In the genomic region with DNA sequence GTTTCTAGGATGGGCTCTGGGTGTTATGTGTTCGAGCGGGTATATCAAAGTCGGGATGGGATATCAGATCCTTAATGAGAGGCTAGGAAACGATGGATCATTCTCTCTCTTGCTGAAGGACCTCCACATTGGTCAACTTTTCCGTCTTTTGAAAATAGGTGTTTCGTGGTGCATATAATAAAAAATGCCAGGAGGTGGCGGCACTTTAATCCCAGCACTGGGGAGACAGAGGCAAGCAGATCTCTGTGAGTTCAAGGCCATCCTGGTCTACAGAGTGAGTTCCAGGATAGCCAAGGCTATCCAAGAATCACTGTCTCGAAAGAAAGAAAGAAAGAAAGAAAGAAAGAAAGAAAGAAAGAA, we compare ENCODE assay signal across 8 mouse cellular contexts. TPM values are rescaled to one million over a fixed set of nuclear protein-coding genes. Genes with fewer than 3 reads are reported as not detected.
A peak's percentile ranks its signal among the peaks of the same experiment; 100 is the strongest.
DNase-seq lines count a peak whose midpoint lies in the region; ATAC-seq and TF ChIP-seq lines count a peak whose summit lies in the region.

No protein-coding gene starts in this region.

- no peak for ATAC-seq in lung, embryonic 15.5 days (ENCODE audit: borderline replicate concordance, extremely low read depth, low FRiP score, low TSS enrichment)
- no peak for ATAC-seq in forebrain, embryonic 11.5 days (replicated peaks; ENCODE audit: low FRiP score)
- ATAC-seq in limb, embryonic 14.5 days (ENCODE audit: low FRiP score, low read depth), result no peak
- no peak for ATAC-seq in neural tube, embryonic 15.5 days (ENCODE audit: low FRiP score)

- no peak for DNase-seq in lung, postnatal 10 days
- DNase-seq in forebrain, embryonic 11.5 days (ENCODE audit: low spot score), result no peak
- DNase-seq in limb, embryonic 14.5 days (ENCODE audit: low spot score), result no peak
- no peak for DNase-seq in c-Kit-positive CD71-positive TER-119-positive erythroid progenitor cells, embryonic 14.5 days (ENCODE audit: low spot score)
- no peak for DNase-seq in cerebellum, adult 9-11 months
- no peak for DNase-seq in left cerebral cortex, adult 8-10 months (ENCODE audit: low spot score in 2 of 2)

- H3K27ac ChIP-seq in lung, embryonic 15.5 days, result peak overlapping the region; percentile 33; the same call in 1 of the 2 replicates
- H3K27ac ChIP-seq in forebrain, embryonic 11.5 days (ENCODE audit: low read depth, low read length), result no peak overlapping the region
- H3K27ac ChIP-seq in limb, embryonic 14.5 days (replicated peaks; ENCODE audit: low read depth, low read length), result no peak overlapping the region
- H3K27ac ChIP-seq in neural tube, embryonic 15.5 days (replicated peaks), result peak overlapping the region; percentile 98

- H3K27me3 ChIP-seq in lung, embryonic 15.5 days, result no peaks in the 10 kb centered on the region
- H3K27me3 ChIP-seq in forebrain, embryonic 11.5 days (ENCODE audit: control insufficient read depth, insufficient read depth, low read length), result no peaks in the 10 kb centered on the region
- H3K27me3 ChIP-seq in limb, embryonic 14.5 days (ENCODE audit: control insufficient read depth, insufficient read depth, low read length), result no peaks in the 10 kb centered on the region
- no peaks in the 10 kb centered on the region for H3K27me3 ChIP-seq in neural tube, embryonic 15.5 days (replicated peaks)

- 14% methylated on average over 8 of the region's 8 CpGs for WGBS in lung, embryonic 15.5 days
- WGBS in forebrain, embryonic 11.5 days, result 10% methylated on average over 8 of the region's 8 CpGs
- WGBS in limb, embryonic 14.5 days, result 10% methylated on average over 8 of the region's 8 CpGs
- WGBS in neural tube, embryonic 15.5 days, result 14% methylated on average over 8 of the region's 8 CpGs

- no peak for TF ChIP-seq POLR2A in limb, embryonic 14.5 days (IDR thresholded peaks at IDR 0.05; ENCODE audit: borderline replicate concordance, extremely low read depth, insufficient read depth, insufficient read length)

- H3K9me3 ChIP-seq in lung, embryonic 15.5 days, result no peaks in the 10 kb centered on the region
- no peaks in the 10 kb centered on the region for H3K9me3 ChIP-seq in forebrain, embryonic 11.5 days (ENCODE audit: control insufficient read depth, low read length)
- H3K9me3 ChIP-seq in limb, embryonic 14.5 days (ENCODE audit: control insufficient read depth, low read length), result no peaks in the 10 kb centered on the region
- no peaks in the 10 kb centered on the region for H3K9me3 ChIP-seq in neural tube, embryonic 15.5 days (replicated peaks)

- peaks cover 30% of the 10 kb centered on the region for H3K4me1 ChIP-seq in lung, embryonic 15.5 days
- peaks cover 13% of the 10 kb centered on the region; the same call in 1 of the 2 replicates for H3K4me1 ChIP-seq in forebrain, embryonic 11.5 days (replicated peaks; ENCODE audit: control insufficient read depth, insufficient read depth, low read length)
- H3K4me1 ChIP-seq in limb, embryonic 14.5 days (ENCODE audit: control insufficient read depth, insufficient read depth, low read length), result peaks cover 8% of the 10 kb centered on the region
- peaks cover 25% of the 10 kb centered on the region for H3K4me1 ChIP-seq in neural tube, embryonic 15.5 days

- H3K36me3 ChIP-seq in lung, embryonic 15.5 days, result peaks cover 14% of the 10 kb centered on the region
- peaks cover 10% of the 10 kb centered on the region for H3K36me3 ChIP-seq in forebrain, embryonic 11.5 days (ENCODE audit: control insufficient read depth, insufficient read depth, low read length)
- H3K36me3 ChIP-seq in limb, embryonic 14.5 days (ENCODE audit: control insufficient read depth, insufficient read depth, low read length), result peaks cover 21% of the 10 kb centered on the region
- H3K36me3 ChIP-seq in neural tube, embryonic 15.5 days, result peaks cover 10% of the 10 kb centered on the region

- peak overlapping the region; percentile 95 for H3K4me3 ChIP-seq in lung, embryonic 15.5 days
- H3K4me3 ChIP-seq in forebrain, embryonic 11.5 days (ENCODE audit: low read depth, low read length), result peak overlapping the region; percentile 98; the same call in 1 of the 2 replicates
- H3K4me3 ChIP-seq in limb, embryonic 14.5 days (replicated peaks; ENCODE audit: low read length), result peak overlapping the region; percentile 94; the same call in 1 of the 2 replicates
- H3K4me3 ChIP-seq in neural tube, embryonic 15.5 days (replicated peaks), result peak overlapping the region; percentile 95

- peak overlapping the region; percentile 80 for H3K4me2 ChIP-seq in lung, embryonic 15.5 days
- H3K4me2 ChIP-seq in forebrain, embryonic 11.5 days (ENCODE audit: low read depth, low read length, severe bottlenecking), result peak overlapping the region; percentile 15; the same call in 1 of the 2 replicates
- H3K4me2 ChIP-seq in limb, embryonic 14.5 days (replicated peaks; ENCODE audit: low read depth, low read length, severe bottlenecking), result no peak overlapping the region; the same call in 1 of the 2 replicates
- peak overlapping the region; percentile 20 for H3K4me2 ChIP-seq in neural tube, embryonic 15.5 days

- no peak overlapping the region for H3K9ac ChIP-seq in lung, embryonic 15.5 days
- H3K9ac ChIP-seq in forebrain, embryonic 11.5 days (ENCODE audit: low read length), result peak overlapping the region; percentile 29; the same call in 1 of the 2 replicates
- no peak overlapping the region for H3K9ac ChIP-seq in limb, embryonic 14.5 days (ENCODE audit: low read depth, low read length, severe bottlenecking)
- no peak overlapping the region for H3K9ac ChIP-seq in neural tube, embryonic 15.5 days (replicated peaks)

RNA-seq across cellular contexts. Expression of a gene that starts 0.8 kb away (rescaled TPM):
- polyA plus RNA-seq in lung, embryonic 15.5 days (2015; fragmentation: Nextera tagmentation; extraction: Ambion mirVana), result 122 and 126 TPM in 2 replicates
- 237 and 256 TPM in 2 replicates for polyA plus RNA-seq in forebrain, embryonic 11.5 days (2014; fragmentation: Nextera tagmentation; extraction: Ambion mirVana)
- polyA plus RNA-seq in limb, embryonic 14.5 days (2012; rRNA removed), result 191 and 260 TPM in 2 replicates
- polyA plus RNA-seq in limb, embryonic 14.5 days (2014; fragmentation: Nextera tagmentation; extraction: Ambion mirVana), result 129 and 147 TPM in 2 replicates
- polyA plus RNA-seq in neural tube, embryonic 15.5 days (2015; fragmentation: Nextera tagmentation; extraction: Ambion mirVana), result 33.4 and 51.7 TPM in 2 replicates
- 10 to 100 TPM; 27.7 to 32.6 (median 31.4) TPM for total RNA-seq in left cerebral cortex, adult 8-10 months (2022)

RNA-seq across cellular contexts. Expression of a gene that starts 27.6 kb away (rescaled TPM):
- 628 and 681 TPM in 2 replicates for polyA plus RNA-seq in lung, embryonic 15.5 days (2015; fragmentation: Nextera tagmentation; extraction: Ambion mirVana)
- polyA plus RNA-seq in forebrain, embryonic 11.5 days (2014; fragmentation: Nextera tagmentation; extraction: Ambion mirVana), result 430 and 504 TPM in 2 replicates
- polyA plus RNA-seq in limb, embryonic 14.5 days (2012; rRNA removed), result 572 and 718 TPM in 2 replicates
- polyA plus RNA-seq in limb, embryonic 14.5 days (2014; fragmentation: Nextera tagmentation; extraction: Ambion mirVana), result 617 and 707 TPM in 2 replicates
- polyA plus RNA-seq in neural tube, embryonic 15.5 days (2015; fragmentation: Nextera tagmentation; extraction: Ambion mirVana), result 731 and 790 TPM in 2 replicates
- 100 to 1,000 TPM; 332 to 408 (median 366) TPM for total RNA-seq in left cerebral cortex, adult 8-10 months (2022)

RNA-seq across cellular contexts. Expression of a gene that starts 34.9 kb away (rescaled TPM):
- 276 and 277 TPM in 2 replicates for polyA plus RNA-seq in lung, embryonic 15.5 days (2015; fragmentation: Nextera tagmentation; extraction: Ambion mirVana)
- 276 and 322 TPM in 2 replicates for polyA plus RNA-seq in forebrain, embryonic 11.5 days (2014; fragmentation: Nextera tagmentation; extraction: Ambion mirVana)
- polyA plus RNA-seq in limb, embryonic 14.5 days (2012; rRNA removed), result 267 and 270 TPM in 2 replicates
- 196 and 214 TPM in 2 replicates for polyA plus RNA-seq in limb, embryonic 14.5 days (2014; fragmentation: Nextera tagmentation; extraction: Ambion mirVana)
- polyA plus RNA-seq in neural tube, embryonic 15.5 days (2015; fragmentation: Nextera tagmentation; extraction: Ambion mirVana), result 195 and 209 TPM in 2 replicates
- total RNA-seq in left cerebral cortex, adult 8-10 months (2022), result 100 to 1,000 TPM; 146 to 152 (median 149) TPM

RNA-seq across cellular contexts. Expression of a gene that starts 46.8 kb away (rescaled TPM):
- polyA plus RNA-seq in lung, embryonic 15.5 days (2015; fragmentation: Nextera tagmentation; extraction: Ambion mirVana), result 7.9 and 9.6 TPM in 2 replicates
- 13.3 and 15.9 TPM in 2 replicates for polyA plus RNA-seq in forebrain, embryonic 11.5 days (2014; fragmentation: Nextera tagmentation; extraction: Ambion mirVana)
- 44.0 and 60.0 TPM in 2 replicates for polyA plus RNA-seq in limb, embryonic 14.5 days (2012; rRNA removed)
- polyA plus RNA-seq in limb, embryonic 14.5 days (2014; fragmentation: Nextera tagmentation; extraction: Ambion mirVana), result 8.2 and 9.0 TPM in 2 replicates
- polyA plus RNA-seq in neural tube, embryonic 15.5 days (2015; fragmentation: Nextera tagmentation; extraction: Ambion mirVana), result 9.1 and 14.0 TPM in 2 replicates
- 10 to 100 TPM; 18.9 to 20.3 (median 19.6) TPM for total RNA-seq in left cerebral cortex, adult 8-10 months (2022)

Comparison
In these comparisons a context has a peak if more than half of its experiments do, and no peak if none do; other contexts are left out.
1. H3K27ac ChIP-seq: peak in lung, embryonic 15.5 days (single experiment) and neural tube, embryonic 15.5 days (single experiment); none in forebrain, embryonic 11.5 days (single experiment) and limb, embryonic 14.5 days (single experiment).
2. Peak in every context shown above with its lines, with median percentiles within 50 percentile points of each other: H3K4me3 ChIP-seq.